Mouse (Mus musculus) hindbrain, embryonic 16.5 days (tissue): ENCODE measurements around the gene Rab25. TPM values are rescaled to one million over a fixed set of nuclear protein-coding genes. Genes with fewer than 3 reads are reported as not detected.

Experiments used
- ATAC-seq: fragments of 200-750 bp; cut with Nextera tagmentation; 2 replicates; pipeline ENCODE4 v1.8.0; 2017; ENCODE audit warnings: moderate TSS enrichment, moderate library complexity
- H3K27ac ChIP-seq: fragments of 300-500 bp; sonication (generic); 2 replicates; pipeline ENCODE4 v1.5.1; 2014; ENCODE audit warnings: low read depth, mild to moderate bottlenecking, control low read depth, low read length, moderate library complexity
- H3K27me3 ChIP-seq: fragments of 300-500 bp; sonication (generic); replicated peaks from 2 replicates; pipeline ENCODE4 v1.6.1; 2014; ENCODE audit warnings: low read length; ENCODE audit not compliant: control insufficient read depth, insufficient read depth
- H3K36me3 ChIP-seq: fragments of 300-500 bp; sonication (generic); 2 replicates; pipeline ENCODE4 v1.6.1; 2014; ENCODE audit warnings: mild to moderate bottlenecking, low read length, moderate library complexity, mixed read lengths; ENCODE audit not compliant: control insufficient read depth, insufficient read depth
- H3K4me1 ChIP-seq: fragments of 300-500 bp; sonication (generic); 2 replicates; pipeline ENCODE4 v1.6.1; 2014; ENCODE audit warnings: low read depth, low read length; ENCODE audit not compliant: control insufficient read depth, insufficient read depth
- H3K4me2 ChIP-seq: fragments of 300-500 bp; sonication (generic); 2 replicates; pipeline ENCODE4 v1.6.1; 2014; ENCODE audit warnings: mild to moderate bottlenecking, low read length, control low read depth, moderate library complexity
- H3K4me3 ChIP-seq: fragments of 300-500 bp; sonication (generic); 2 replicates; pipeline ENCODE4 v1.5.1; 2014; ENCODE audit warnings: mild to moderate bottlenecking, low read length, control low read depth, moderate library complexity
- H3K9ac ChIP-seq: fragments of 300-500 bp; sonication (generic); 2 replicates; pipeline ENCODE4 v1.6.1; 2014; ENCODE audit warnings: low read depth, mild to moderate bottlenecking, control low read depth, low read length, moderate library complexity
- H3K9me3 ChIP-seq: fragments of 300-500 bp; sonication (generic); 2 replicates; pipeline ENCODE4 v1.6.1; 2014; ENCODE audit warnings: mild to moderate bottlenecking, low read length, moderate library complexity; ENCODE audit not compliant: control insufficient read depth
- WGBS: fragments of 180-500 bp; shearing (Covaris S2); extraction: QIAGEN DNeasy Blood & Tissue Kit; methylation state at CpG from one replicate; pipeline ENCODE4 v1.1.7; 2014; 5-methylcytosine and 5-hydroxymethylcytosine counted together
- polyA plus RNA-seq: library from polyadenylated mRNA; unstranded; fragments of >200 nt; fragmentation: Nextera tagmentation; extraction: Ambion mirVana; gene quantifications from 2 replicates; pipeline ENCODE4 v1.2.1, GENCODE M21; 2015

Rab25 gene
- polyA plus RNA-seq, 1 experiment from 2014 or later: not detected

DNA sequence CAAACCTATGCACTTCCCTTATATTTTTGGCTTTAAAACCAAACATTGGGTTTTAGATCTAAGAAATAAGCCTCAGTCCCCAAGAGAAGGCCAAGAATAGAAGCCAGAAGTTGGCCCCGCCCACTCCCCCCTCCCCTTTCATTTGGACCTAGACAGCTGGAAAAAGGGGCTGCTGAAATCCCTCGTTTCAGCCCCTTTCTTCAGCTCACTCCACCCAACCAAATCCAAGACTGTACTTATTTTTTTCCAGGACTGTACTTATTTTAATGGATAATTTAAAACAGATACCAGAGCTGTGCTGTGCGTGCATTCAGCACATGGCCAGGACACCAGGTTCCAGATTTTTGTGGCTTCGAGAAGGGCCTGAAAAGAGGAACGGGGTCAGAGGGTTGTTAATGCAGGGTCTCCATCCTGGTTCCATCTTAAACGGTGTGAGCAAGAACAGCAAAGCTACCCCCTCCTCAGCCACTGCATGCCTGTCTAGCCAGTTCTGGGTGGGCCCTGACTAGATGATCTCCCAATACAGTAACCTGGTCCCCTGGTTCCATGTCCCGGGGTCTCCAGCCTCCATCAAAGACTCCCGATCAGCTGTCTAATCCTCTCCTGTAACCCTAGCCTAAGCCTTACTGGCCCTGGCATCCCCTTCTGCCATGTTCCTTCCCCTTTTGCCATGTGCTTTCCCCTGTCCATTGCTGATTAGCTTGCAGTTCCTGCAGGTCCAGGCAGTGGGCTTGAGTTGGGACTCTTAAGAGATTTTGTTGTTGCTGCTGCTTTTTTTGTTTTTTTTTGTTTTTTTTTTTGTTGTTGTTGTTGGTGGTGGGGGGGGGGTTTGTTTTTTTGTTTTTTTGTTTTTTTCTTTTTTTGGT, 44.0 kb downstream of the Rab25 start:
- no peak for ATAC-seq
- H3K4me3 ChIP-seq: no peak overlapping the region
- peaks cover 19% of the 10 kb centered on the region for H3K4me1 ChIP-seq
- no peaks in the 10 kb centered on the region for H3K9me3 ChIP-seq
- WGBS: 46% methylated on average over 8 of the region's 8 CpGs
- H3K4me2 ChIP-seq: no peak overlapping the region
- no peak overlapping the region; the same call in 1 of the 2 replicates for H3K27ac ChIP-seq
- H3K36me3 ChIP-seq: no peaks in the 10 kb centered on the region
- no peaks in the 10 kb centered on the region for H3K27me3 ChIP-seq
- H3K9ac ChIP-seq: no peak overlapping the region

DNA sequence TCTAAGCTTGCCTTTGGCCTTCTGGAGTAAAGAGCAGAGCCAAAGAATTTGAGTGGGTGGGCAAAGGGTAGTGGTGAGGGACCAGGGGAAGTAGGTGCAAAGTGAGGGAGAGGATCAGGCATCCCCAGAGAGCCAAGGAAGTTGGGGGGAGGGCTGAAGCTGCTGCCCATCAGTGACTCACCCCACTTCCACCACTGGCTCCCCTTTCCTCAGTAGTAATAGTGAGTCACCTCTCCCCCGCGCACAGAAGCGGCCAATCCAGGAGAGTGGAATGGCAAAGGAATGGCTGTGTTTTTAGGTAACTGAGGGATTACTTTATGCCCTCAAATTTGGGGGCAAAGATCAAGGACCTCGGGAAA, 44.6 kb downstream of the Rab25 start:
- peaks cover 19% of the 10 kb centered on the region for H3K4me1 ChIP-seq
- peak overlapping the region; percentile 87 for H3K4me3 ChIP-seq
- H3K27me3 ChIP-seq: no peaks in the 10 kb centered on the region
- H3K9ac ChIP-seq: peak overlapping the region; percentile 90
- 36% methylated on average over 4 of the region's 4 CpGs for WGBS
- H3K9me3 ChIP-seq: no peaks in the 10 kb centered on the region
- ATAC-seq: peak; percentile 25; the same call in 1 of the 2 replicates
- peak overlapping the region; percentile 93 for H3K4me2 ChIP-seq
- peak overlapping the region; percentile 81 for H3K27ac ChIP-seq
- no peaks in the 10 kb centered on the region for H3K36me3 ChIP-seq

- peak overlapping the region; percentile 93 for H3K4me2 ChIP-seq
Measured at GRCm38 (mm10) chr3:88502641-88503504, 45.2 kb downstream of the Rab25 start.

GRCm38 (mm10) chr3:88502031-88502571, 46.0 kb downstream of the Rab25 start:
- peak; percentile 2; the same call in 1 of the 2 replicates for ATAC-seq
- H3K9ac ChIP-seq: peak overlapping the region; percentile 90
- 17% methylated on average over 11 of the region's 11 CpGs for WGBS
- no peaks in the 10 kb centered on the region for H3K9me3 ChIP-seq
- peaks cover 19% of the 10 kb centered on the region for H3K4me1 ChIP-seq
- H3K27me3 ChIP-seq: no peaks in the 10 kb centered on the region
- no peak overlapping the region for H3K27ac ChIP-seq
- H3K36me3 ChIP-seq: no peaks in the 10 kb centered on the region
- H3K4me3 ChIP-seq: peak overlapping the region; percentile 87
- peak overlapping the region; percentile 93 for H3K4me2 ChIP-seq

More at GRCm38 (mm10) chr3:88502641-88503504, 45.2 kb downstream of the Rab25 start:
- ATAC-seq: peak; percentile 93
- peak overlapping the region; percentile 87 for H3K4me3 ChIP-seq
- no peaks in the 10 kb centered on the region for H3K27me3 ChIP-seq
- peak overlapping the region; percentile 90 for H3K9ac ChIP-seq
- under 1% methylated on average over 54 of the region's 55 CpGs for WGBS
- H3K27ac ChIP-seq: peak overlapping the region; percentile 81
- peaks cover 19% of the 10 kb centered on the region for H3K4me1 ChIP-seq
- no peaks in the 10 kb centered on the region for H3K9me3 ChIP-seq
- H3K36me3 ChIP-seq: no peaks in the 10 kb centered on the region

GRCm38 (mm10) chr3:88501366-88502030, 46.6 kb downstream of the Rab25 start:
- 55% methylated on average over 6 of the region's 6 CpGs for WGBS
- Histone ChIP-seq H3K36me3 (no peaks in the 10 kb centered on the region), H3K9ac (peak overlapping the region; percentile 90; the same call in 1 of the 2 replicates), H3K4me3 (peak overlapping the region; percentile 87), H3K27me3 (no peaks in the 10 kb centered on the region), H3K9me3 (no peaks in the 10 kb centered on the region), H3K27ac (no peak overlapping the region), H3K4me2 (peak overlapping the region; percentile 93), H3K4me1 (peaks cover 19% of the 10 kb centered on the region)
- ATAC-seq: no peak

GRCm38 (mm10) chr3:88500655-88501365, 47.3 kb downstream of the Rab25 start:
- peak overlapping the region; percentile 93 for H3K4me2 ChIP-seq
- H3K4me3 ChIP-seq: no peak overlapping the region
- ATAC-seq: no peak
- WGBS: 49% methylated on average over 4 of the region's 4 CpGs
- H3K9me3 ChIP-seq: no peaks in the 10 kb centered on the region
- H3K27ac ChIP-seq: no peak overlapping the region
- H3K4me1 ChIP-seq: peaks cover 19% of the 10 kb centered on the region
- no peaks in the 10 kb centered on the region for H3K36me3 ChIP-seq
- no peaks in the 10 kb centered on the region for H3K27me3 ChIP-seq
- no peak overlapping the region for H3K9ac ChIP-seq

- H3K27ac ChIP-seq: no peak overlapping the region
- WGBS: 85% methylated on average over 7 of the region's 7 CpGs
- H3K36me3 ChIP-seq: no peaks in the 10 kb centered on the region
- H3K9me3 ChIP-seq: no peaks in the 10 kb centered on the region
- H3K9ac ChIP-seq: no peak overlapping the region
- H3K4me3 ChIP-seq: no peak overlapping the region
- H3K27me3 ChIP-seq: no peaks in the 10 kb centered on the region
- no peak overlapping the region for H3K4me2 ChIP-seq
- no peak for ATAC-seq
- peaks cover 21% of the 10 kb centered on the region for H3K4me1 ChIP-seq
Measured at GRCm38 (mm10) chr3:88500087-88500486, 48.0 kb downstream of the Rab25 start.

DNA sequence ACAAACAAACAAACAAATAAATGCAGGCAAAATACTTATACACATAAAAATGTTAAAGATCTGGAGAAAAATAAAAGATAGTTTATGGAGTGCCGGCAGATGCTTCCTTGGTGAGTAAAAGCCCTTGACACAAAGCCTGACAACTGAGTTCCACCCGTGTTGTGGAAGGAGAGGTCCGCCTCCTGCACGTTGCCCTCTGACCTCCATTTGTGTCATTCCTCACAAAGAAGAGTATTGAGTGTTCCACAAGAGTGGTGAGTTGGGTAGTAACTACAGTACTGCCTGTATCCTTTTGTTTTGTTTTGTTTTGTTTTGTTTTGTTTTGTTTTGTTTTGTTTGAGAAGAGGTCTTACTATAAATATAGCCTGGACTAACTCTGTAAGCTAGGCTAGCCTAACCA, 48.5 kb downstream of the Rab25 start:
- H3K9ac ChIP-seq: no peak overlapping the region
- no peak overlapping the region for H3K4me2 ChIP-seq
- no peaks in the 10 kb centered on the region for H3K36me3 ChIP-seq
- peaks cover 22% of the 10 kb centered on the region for H3K4me1 ChIP-seq
- WGBS: 76% methylated on average over 4 of the region's 4 CpGs
- H3K27me3 ChIP-seq: no peaks in the 10 kb centered on the region
- no peak overlapping the region for H3K4me3 ChIP-seq
- ATAC-seq: no peak
- no peaks in the 10 kb centered on the region for H3K9me3 ChIP-seq
- H3K27ac ChIP-seq: no peak overlapping the region
